ENCODE assay signal across 10 mouse cellular contexts in the genomic region with DNA sequence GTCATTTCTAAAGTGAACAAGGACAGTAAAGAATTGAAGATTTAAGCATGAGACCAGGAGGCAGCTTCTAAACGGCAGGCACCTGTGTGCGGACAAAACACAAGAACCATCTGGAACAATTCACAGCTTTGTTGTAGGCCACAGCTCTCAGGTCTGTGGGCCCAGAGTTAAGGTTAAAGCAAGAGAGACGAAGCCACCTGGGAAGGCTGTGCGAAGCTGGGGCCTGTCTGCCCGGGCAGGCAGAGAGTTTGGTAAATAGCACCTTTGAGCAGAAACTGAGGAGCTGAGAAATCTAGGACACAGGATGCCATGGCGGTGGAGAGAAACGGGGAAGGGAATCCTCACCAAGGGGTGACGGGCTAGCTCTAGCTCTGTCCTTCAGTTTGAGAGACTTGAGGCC. TPM values are rescaled to one million over a fixed set of nuclear protein-coding genes. Genes with fewer than 3 reads are reported as not detected.
DNase-seq lines count a peak whose midpoint lies in the region; ATAC-seq and TF ChIP-seq lines count a peak whose summit lies in the region.
"Had no signal": no experiment of that assay in that cellular context is flagged by ENCODE, and none has a peak within 500 bp of the region (broad histone marks: within the 10 kb centered on the region; RNA-seq: fewer than 3 reads in every experiment).

No protein-coding gene starts in this region.

- no peak for ATAC-seq in forebrain, embryonic 13.5 days
- no peak for ATAC-seq in intestine, postnatal 0 days
- ATAC-seq in neural tube, embryonic 13.5 days (ENCODE audit: low read depth) = no peak
- no peak for ATAC-seq in monocyte, adult 5-6 weeks (replicated peaks; ENCODE audit: insufficient number of reproducible peaks, low FRiP score, low TSS enrichment, poor library complexity, severe bottlenecking)

- no peaks in the 10 kb centered on the region for H3K27me3 ChIP-seq in forebrain, embryonic 13.5 days
- no peaks in the 10 kb centered on the region for H3K27me3 ChIP-seq in intestine, postnatal 0 days (replicated peaks; ENCODE audit: control insufficient read depth, insufficient read depth, low read length)
- H3K27me3 ChIP-seq in neural tube, embryonic 13.5 days = no peaks in the 10 kb centered on the region

- peaks cover 89% of the 10 kb centered on the region for H3K4me1 ChIP-seq in forebrain, embryonic 13.5 days
- peaks cover 3% of the 10 kb centered on the region; the same call in 1 of the 2 replicates for H3K4me1 ChIP-seq in intestine, postnatal 0 days (replicated peaks; ENCODE audit: control insufficient read depth, insufficient read depth, low read length)
- peaks cover 90% of the 10 kb centered on the region for H3K4me1 ChIP-seq in neural tube, embryonic 13.5 days (replicated peaks)

- no peaks in the 10 kb centered on the region for H3K9me3 ChIP-seq in forebrain, embryonic 13.5 days (replicated peaks)
- no peaks in the 10 kb centered on the region for H3K9me3 ChIP-seq in intestine, postnatal 0 days (ENCODE audit: control insufficient read depth)
- H3K9me3 ChIP-seq in neural tube, embryonic 13.5 days = no peaks in the 10 kb centered on the region
- H3K9me3 ChIP-seq: G1E had no signal

- peak overlapping the region; percentile 88 for H3K4me2 ChIP-seq in forebrain, embryonic 13.5 days
- peak overlapping the region; percentile 77 for H3K4me2 ChIP-seq in intestine, postnatal 0 days (replicated peaks; ENCODE audit: low read depth)
- H3K4me2 ChIP-seq in neural tube, embryonic 13.5 days = peak overlapping the region; percentile 66

- peaks cover 30% of the 10 kb centered on the region for H3K36me3 ChIP-seq in forebrain, embryonic 13.5 days (ENCODE audit: poor library complexity, severe bottlenecking)
- H3K36me3 ChIP-seq in intestine, postnatal 0 days (ENCODE audit: control insufficient read depth, insufficient read depth) = peaks cover 25% of the 10 kb centered on the region
- 0 out of 2 replicates have a peak, but pooled peaks cover 13% of the 10 kb centered on the region for H3K36me3 ChIP-seq in neural tube, embryonic 13.5 days

- WGBS in forebrain, embryonic 13.5 days = 82% methylated on average over 8 of the region's 8 CpGs
- 86% methylated on average over 8 of the region's 8 CpGs for WGBS in intestine, postnatal 0 days
- WGBS in neural tube, embryonic 13.5 days = 84% methylated on average over 8 of the region's 8 CpGs

- H3K4me3 ChIP-seq in layer of hippocampus, adult 2 months = peak overlapping the region; percentile 64
- peak overlapping the region; percentile 90 for H3K4me3 ChIP-seq in forebrain, embryonic 13.5 days
- H3K4me3 ChIP-seq in intestine, postnatal 0 days (ENCODE audit: low read depth, low read length) = no peak overlapping the region
- peak overlapping the region; percentile 78 for H3K4me3 ChIP-seq in neural tube, embryonic 13.5 days

- H3K27ac ChIP-seq in layer of hippocampus, adult 2 months = peak overlapping the region; percentile 97; the same call in 1 of the 2 replicates
- peak overlapping the region; percentile 84 for H3K27ac ChIP-seq in forebrain, embryonic 13.5 days
- no peak overlapping the region for H3K27ac ChIP-seq in intestine, postnatal 0 days (ENCODE audit: low read depth, low read length)
- H3K27ac ChIP-seq in neural tube, embryonic 13.5 days (replicated peaks) = peak overlapping the region; percentile 85

- TF ChIP-seq CTCF in layer of hippocampus, adult 2 months (conservative IDR thresholded peaks at IDR 0.05) = no peak
- TF ChIP-seq CTCF in intestine, postnatal 0 days (IDR thresholded peaks at IDR 0.05; ENCODE audit: low read depth) = no peak

- no peak for DNase-seq in layer of hippocampus, adult 2 months (ENCODE audit: low spot score in 2 of 2)
- DNase-seq in layer of hippocampus, postnatal 10 days (ENCODE audit: low spot score in 2 of 2) = no peak
- no peak for DNase-seq in urinary bladder, adult 18-20 months (ENCODE audit: low spot score in 2 of 2)
- no peak for DNase-seq in left cerebral cortex, adult 11 months (ENCODE audit: low spot score)
- DNase-seq: left cerebral cortex, postnatal 4 days had no signal

- peak overlapping the region; percentile 95 for H3K9ac ChIP-seq in forebrain, embryonic 13.5 days
- no peak overlapping the region for H3K9ac ChIP-seq in intestine, postnatal 0 days (ENCODE audit: low read depth, low read length)
- H3K9ac ChIP-seq in neural tube, embryonic 13.5 days = peak overlapping the region; percentile 92

RNA-seq across cellular contexts. Expression of a gene that starts 3.4 kb away (rescaled TPM):
- 10 to 100 TPM; 17.2 to 22.0 TPM for total RNA-seq in layer of hippocampus, adult 2 months (2021)
- total RNA-seq in layer of hippocampus, postnatal 10 days (2021) = 10 to 100 TPM; 13.1 to 14.3 TPM
- polyA plus RNA-seq in forebrain, embryonic 13.5 days (2015; fragmentation: Nextera tagmentation; extraction: Ambion mirVana) = 122 and 129 TPM in 2 replicates
- polyA plus RNA-seq in intestine, postnatal 0 days (2015; fragmentation: Nextera tagmentation; extraction: Ambion mirVana) = 30.0 and 32.6 TPM in 2 replicates
- polyA plus RNA-seq in neural tube, embryonic 13.5 days (2015; fragmentation: Nextera tagmentation; extraction: Ambion mirVana) = 49.0 and 55.3 TPM in 2 replicates
- 390 to 783 TPM (median 430 TPM) in 3 replicates for total RNA-seq in monocyte, adult 5-6 weeks (2017)

RNA-seq across cellular contexts. Expression of a gene that starts 35.5 kb away (rescaled TPM):
- under 1 TPM in 1 of 2 experiments, not detected in 1; 0.20 TPM for total RNA-seq in layer of hippocampus, adult 2 months (2021)
- under 1 TPM; 0.51 to 0.53 TPM for total RNA-seq in layer of hippocampus, postnatal 10 days (2021)
- 0.17 TPM in 1 of 2 replicates, not detected in the other for polyA plus RNA-seq in forebrain, embryonic 13.5 days (2015; fragmentation: Nextera tagmentation; extraction: Ambion mirVana)
- polyA plus RNA-seq in intestine, postnatal 0 days (2015; fragmentation: Nextera tagmentation; extraction: Ambion mirVana) = 0.25 TPM in 1 of 2 replicates, not detected in the other
- polyA plus RNA-seq in neural tube, embryonic 13.5 days (2015; fragmentation: Nextera tagmentation; extraction: Ambion mirVana) = 0.45 and 0.81 TPM in 2 replicates
- 0.67 to 1.4 TPM (median 0.85 TPM) in 3 replicates for total RNA-seq in monocyte, adult 5-6 weeks (2017)
- total RNA-seq: G1E had no signal
- polyA plus RNA-seq: G1E had no signal

RNA-seq across cellular contexts. Expression of a gene that starts 38.5 kb away (rescaled TPM):
- 1 to 10 TPM; 6.0 to 7.4 TPM for total RNA-seq in layer of hippocampus, adult 2 months (2021)
- 1 to 10 TPM; 5.3 to 9.5 TPM for total RNA-seq in layer of hippocampus, postnatal 10 days (2021)
- 1.2 and 1.6 TPM in 2 replicates for polyA plus RNA-seq in forebrain, embryonic 13.5 days (2015; fragmentation: Nextera tagmentation; extraction: Ambion mirVana)
- polyA plus RNA-seq in intestine, postnatal 0 days (2015; fragmentation: Nextera tagmentation; extraction: Ambion mirVana) = 2.2 and 2.4 TPM in 2 replicates
- polyA plus RNA-seq in neural tube, embryonic 13.5 days (2015; fragmentation: Nextera tagmentation; extraction: Ambion mirVana) = 11.1 and 14.9 TPM in 2 replicates
- not detected in 3 replicates for total RNA-seq in monocyte, adult 5-6 weeks (2017)
- polyA plus RNA-seq: G1E had no signal

Comparison
In these comparisons a context has a peak if more than half of its experiments do, and no peak if none do; other contexts are left out.
1. RNA of a gene that starts 3.4 kb away (total RNA-seq): 390 to 783 TPM in monocyte, adult 5-6 weeks; 17.2 to 22.0 TPM in layer of hippocampus, adult 2 months and 13.1 to 14.3 TPM in layer of hippocampus, postnatal 10 days; every median in the first group is over 10 times any median in the second.
2. Peak in every context shown above with its lines, with median percentiles within 50 percentile points of each other: H3K4me2 ChIP-seq.